Mouse (Mus musculus): ENCODE results near the gene Notch2. TPM values are rescaled to one million over a fixed set of nuclear protein-coding genes. Genes with fewer than 3 reads are reported as not detected.
"Not testable (repeated sequence)": the region's sequence is repeated elsewhere in the genome, so short reads cannot be mapped to it uniquely, and the experiment has no call there.

Notch2 gene
- polyA plus RNA-seq, 1 experiment: 49.4 TPM

GRCm38 (mm10) chr3:98045465-98046148, 32.3 kb downstream of the Notch2 start:
- Histone ChIP-seq H3K4me1 (ENCODE audit: control insufficient read depth, insufficient read depth, low read length) (peaks cover 10% of the 10 kb centered on the region), H3K4me3 (ENCODE audit: insufficient read depth, low read length) (no peak overlapping the region), H3K27ac (ENCODE audit: insufficient read depth, low read length) (no peak overlapping the region)
- no peak for TF ChIP-seq CTCF (IDR thresholded peaks at IDR 0.05; ENCODE audit: borderline replicate concordance, insufficient read depth, low read length)
- no peak for TF ChIP-seq POLR2A (IDR thresholded peaks at IDR 0.05; ENCODE audit: low read depth, low read length)

- Histone ChIP-seq H3K4me1 (ENCODE audit: control insufficient read depth, insufficient read depth, low read length) (peaks cover 10% of the 10 kb centered on the region), H3K27ac (ENCODE audit: insufficient read depth, low read length) (no peak overlapping the region), H3K4me3 (ENCODE audit: insufficient read depth, low read length) (no peak overlapping the region)
- no peak for TF ChIP-seq POLR2A (IDR thresholded peaks at IDR 0.05; ENCODE audit: low read depth, low read length)
- no peak for TF ChIP-seq CTCF (IDR thresholded peaks at IDR 0.05; ENCODE audit: borderline replicate concordance, insufficient read depth, low read length)
Measured at GRCm38 (mm10) chr3:98046305-98046704, 33.0 kb downstream of the Notch2 start.

- Histone ChIP-seq H3K4me3 (ENCODE audit: insufficient read depth, low read length) (no peak overlapping the region), H3K27ac (ENCODE audit: insufficient read depth, low read length) (no peak overlapping the region), H3K4me1 (ENCODE audit: control insufficient read depth, insufficient read depth, low read length) (peaks cover 2% of the 10 kb centered on the region; the same call in 1 of the 2 replicates)
- TF ChIP-seq CTCF (IDR thresholded peaks at IDR 0.05; ENCODE audit: borderline replicate concordance, insufficient read depth, low read length): no peak
- TF ChIP-seq POLR2A (IDR thresholded peaks at IDR 0.05; ENCODE audit: low read depth, low read length): no peak
Measured at GRCm38 (mm10) chr3:98049671-98050070, 36.3 kb downstream of the Notch2 start.

- H3K4me1 ChIP-seq (ENCODE audit: control insufficient read depth, insufficient read depth, low read length); H3K4me3 ChIP-seq (ENCODE audit: insufficient read depth, low read length); H3K27ac ChIP-seq (ENCODE audit: insufficient read depth, low read length): not testable (repeated sequence)
Measured at GRCm38 (mm10) chr3:98050086-98050485, 36.8 kb downstream of the Notch2 start.

- Histone ChIP-seq H3K4me1 (ENCODE audit: control insufficient read depth, insufficient read depth, low read length) (peaks cover 6% of the 10 kb centered on the region), H3K4me3 (ENCODE audit: insufficient read depth, low read length) (no peak overlapping the region), H3K27ac (ENCODE audit: insufficient read depth, low read length) (no peak overlapping the region)
- TF ChIP-seq CTCF (IDR thresholded peaks at IDR 0.05; ENCODE audit: borderline replicate concordance, insufficient read depth, low read length) (no peak), POLR2A (IDR thresholded peaks at IDR 0.05; ENCODE audit: low read depth, low read length) (no peak)
Measured at GRCm38 (mm10) chr3:98050492-98051406, 37.4 kb downstream of the Notch2 start.

GRCm38 (mm10) chr3:98051407-98051968, 38.2 kb downstream of the Notch2 start:
- peaks cover 13% of the 10 kb centered on the region for H3K4me1 ChIP-seq (ENCODE audit: control insufficient read depth, insufficient read depth, low read length)
- TF ChIP-seq CTCF (IDR thresholded peaks at IDR 0.05; ENCODE audit: borderline replicate concordance, insufficient read depth, low read length): no peak
- no peak for TF ChIP-seq POLR2A (IDR thresholded peaks at IDR 0.05; ENCODE audit: low read depth, low read length)
- H3K27ac ChIP-seq (ENCODE audit: insufficient read depth, low read length): no peak overlapping the region
- H3K4me3 ChIP-seq (ENCODE audit: insufficient read depth, low read length): no peak overlapping the region

- H3K4me1 ChIP-seq (ENCODE audit: control insufficient read depth, insufficient read depth, low read length): peaks cover 22% of the 10 kb centered on the region
- no peak overlapping the region for H3K4me3 ChIP-seq (ENCODE audit: insufficient read depth, low read length)
- no peak for TF ChIP-seq POLR2A (IDR thresholded peaks at IDR 0.05; ENCODE audit: low read depth, low read length)
- TF ChIP-seq CTCF (IDR thresholded peaks at IDR 0.05; ENCODE audit: borderline replicate concordance, insufficient read depth, low read length): no peak
- H3K27ac ChIP-seq (ENCODE audit: insufficient read depth, low read length): no peak overlapping the region
Measured at GRCm38 (mm10) chr3:98052507-98053430, 39.4 kb downstream of the Notch2 start.

- Histone ChIP-seq H3K4me3 (ENCODE audit: insufficient read depth, low read length) (no peak overlapping the region), H3K27ac (ENCODE audit: insufficient read depth, low read length) (no peak overlapping the region), H3K4me1 (ENCODE audit: control insufficient read depth, insufficient read depth, low read length) (peaks cover 24% of the 10 kb centered on the region)
- no peak for TF ChIP-seq POLR2A (IDR thresholded peaks at IDR 0.05; ENCODE audit: low read depth, low read length)
- no peak for TF ChIP-seq CTCF (IDR thresholded peaks at IDR 0.05; ENCODE audit: borderline replicate concordance, insufficient read depth, low read length)
Measured at GRCm38 (mm10) chr3:98053817-98054216, 40.5 kb downstream of the Notch2 start.
